Mouse (Mus musculus) testis, adult 2 months (tissue): Measurements from ENCODE around the gene Abracl. TPM values are rescaled to one million over a fixed set of nuclear protein-coding genes. Genes with fewer than 3 reads are reported as not detected.

Source experiments
- H3K27ac ChIP-seq: fragments of 200-500 bp; 2 replicates; pipeline ENCODE4 v1.5.1; 2012; ENCODE audit warnings: low read depth, low read length; ENCODE audit not compliant: control insufficient read depth, insufficient read depth
- H3K27me3 ChIP-seq: fragments of 200-500 bp; 2 replicates; pipeline ENCODE4 v1.6.1; 2012; ENCODE audit warnings: mild to moderate bottlenecking, low read length, moderate library complexity; ENCODE audit not compliant: control insufficient read depth, insufficient read depth
- H3K36me3 ChIP-seq: fragments of 200-500 bp; 2 replicates; pipeline ENCODE4 v1.6.1; 2012; ENCODE audit warnings: mild to moderate bottlenecking, low read length; ENCODE audit not compliant: control insufficient read depth, insufficient read depth
- H3K4me1 ChIP-seq: fragments of 200-500 bp; 2 replicates; pipeline ENCODE4 v1.6.1; 2012; ENCODE audit warnings: low read length; ENCODE audit not compliant: control insufficient read depth, insufficient read depth
- H3K4me3 ChIP-seq: fragments of 200-500 bp; 2 replicates; pipeline ENCODE4 v1.5.1; 2012; ENCODE audit warnings: low read depth, mild to moderate bottlenecking, low read length, moderate library complexity, mixed read lengths; ENCODE audit not compliant: control insufficient read depth
- CTCF ChIP-seq: fragments of 200-500 bp; IDR thresholded peaks from 2 replicates; pipeline ENCODE4 v1.5.1; 2012; ENCODE audit warnings: low read depth, mild to moderate bottlenecking, inconsistent platforms, low read length, moderate library complexity; ENCODE audit not compliant: control insufficient read depth, insufficient read depth, insufficient replicate concordance
- POLR2A ChIP-seq: fragments of 200-500 bp; IDR thresholded peaks from 2 replicates; pipeline ENCODE4 v1.6.1; 2012; ENCODE audit warnings: low read depth, mild to moderate bottlenecking, inconsistent platforms, low read length, moderate library complexity; ENCODE audit not compliant: control insufficient read depth
- polyA plus RNA-seq: library from polyadenylated mRNA; depleted of rRNA; stranded (reverse); fragments of >200 nt; gene quantifications from 2 replicates; pipeline ENCODE4 v1.2.3, GENCODE M21; 2012

The Abracl gene
- polyA plus RNA-seq, 1 experiment, result 6.9 TPM

DNA sequence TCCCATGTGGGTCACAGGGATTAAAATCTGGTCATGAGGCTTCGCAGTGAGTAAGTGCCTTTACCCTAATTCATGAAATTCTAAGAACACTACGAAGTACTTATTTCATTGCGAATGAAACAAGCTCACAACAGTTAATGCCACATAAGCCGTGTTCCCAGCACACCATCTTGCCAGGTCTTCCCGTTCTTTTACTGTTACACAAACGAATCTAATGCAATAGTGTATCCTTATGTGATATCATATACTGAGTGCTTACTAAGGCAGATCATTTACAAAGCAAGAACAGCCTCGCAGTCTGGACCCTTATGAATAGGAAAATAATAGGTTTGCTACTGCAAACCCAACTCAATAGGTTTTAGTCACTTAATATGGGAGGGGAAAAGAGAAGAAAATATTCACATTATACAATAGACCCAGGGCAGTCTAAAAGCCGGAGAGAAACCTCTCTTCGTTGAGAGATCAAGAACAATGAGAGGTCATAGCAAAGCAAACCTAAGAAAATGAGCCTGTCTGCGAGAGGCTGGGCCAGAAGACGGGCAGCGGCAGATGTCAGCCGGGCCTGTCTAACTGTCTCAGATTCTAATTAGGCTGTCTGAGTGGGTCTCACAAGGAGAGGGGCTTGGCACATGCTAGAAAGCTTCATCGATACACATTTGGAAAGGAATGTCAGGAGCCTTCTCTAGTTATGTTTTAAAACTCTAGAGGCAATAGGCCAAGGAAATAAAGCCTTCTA is 1.3 kb downstream of the Abracl start:
- H3K4me3 ChIP-seq, result peak overlapping the region; percentile 85
- H3K27ac ChIP-seq, result peak overlapping the region; percentile 47; the same call in 1 of the 2 replicates
- H3K27me3 ChIP-seq, result no peaks in the 10 kb centered on the region
- TF ChIP-seq POLR2A, result no peak
- no peak for TF ChIP-seq CTCF
- H3K36me3 ChIP-seq, result no peaks in the 10 kb centered on the region
- peaks cover 2% of the 10 kb centered on the region for H3K4me1 ChIP-seq

DNA sequence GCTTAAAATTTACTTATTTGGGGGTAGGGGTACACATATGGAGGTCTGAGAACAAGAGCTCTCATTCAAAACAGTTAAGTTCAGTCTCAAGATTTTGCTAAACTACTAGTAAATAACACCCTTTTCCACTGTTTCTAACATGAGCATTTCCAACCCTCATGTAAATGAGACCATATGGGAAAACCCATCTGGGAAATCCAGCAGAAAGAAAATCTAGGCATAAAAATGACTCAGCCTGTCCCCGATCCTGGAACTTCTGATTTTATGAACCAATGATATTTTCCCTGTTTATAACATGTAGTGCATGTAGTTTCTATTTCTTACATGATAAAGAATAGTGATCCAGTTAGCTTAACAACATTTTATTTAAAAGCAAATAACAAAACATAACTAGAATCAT is 2.2 kb downstream of the Abracl start:
- H3K4me1 ChIP-seq, result peaks cover 2% of the 10 kb centered on the region
- H3K27ac ChIP-seq, result no peak overlapping the region
- no peaks in the 10 kb centered on the region for H3K36me3 ChIP-seq
- H3K27me3 ChIP-seq, result no peaks in the 10 kb centered on the region
- no peak overlapping the region for H3K4me3 ChIP-seq
- TF ChIP-seq CTCF (no peak), POLR2A (no peak)

DNA sequence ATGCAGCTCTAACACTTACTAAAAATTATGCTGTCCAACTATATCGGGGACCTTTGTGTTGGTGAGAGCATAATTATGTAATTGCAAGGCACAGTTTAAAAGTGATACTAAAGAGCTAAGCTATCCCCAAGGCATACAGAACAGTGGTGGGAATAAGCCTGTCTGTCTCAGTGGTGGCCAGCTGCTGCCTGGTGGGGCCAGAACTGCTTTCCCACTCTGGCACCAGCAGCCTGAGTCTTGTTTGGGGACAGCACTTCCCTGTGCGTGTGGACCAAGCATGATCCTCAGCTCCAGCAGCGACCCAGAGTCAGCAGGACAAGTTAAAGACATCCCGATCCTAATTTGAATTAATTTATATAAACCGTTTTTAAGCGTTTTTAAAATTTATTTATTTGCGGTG is 2.6 kb downstream of the Abracl start:
- no peak for TF ChIP-seq CTCF
- no peak for TF ChIP-seq POLR2A
- Histone ChIP-seq H3K4me1 (peaks cover 2% of the 10 kb centered on the region), H3K4me3 (no peak overlapping the region), H3K27me3 (no peaks in the 10 kb centered on the region), H3K27ac (no peak overlapping the region), H3K36me3 (no peaks in the 10 kb centered on the region)

DNA sequence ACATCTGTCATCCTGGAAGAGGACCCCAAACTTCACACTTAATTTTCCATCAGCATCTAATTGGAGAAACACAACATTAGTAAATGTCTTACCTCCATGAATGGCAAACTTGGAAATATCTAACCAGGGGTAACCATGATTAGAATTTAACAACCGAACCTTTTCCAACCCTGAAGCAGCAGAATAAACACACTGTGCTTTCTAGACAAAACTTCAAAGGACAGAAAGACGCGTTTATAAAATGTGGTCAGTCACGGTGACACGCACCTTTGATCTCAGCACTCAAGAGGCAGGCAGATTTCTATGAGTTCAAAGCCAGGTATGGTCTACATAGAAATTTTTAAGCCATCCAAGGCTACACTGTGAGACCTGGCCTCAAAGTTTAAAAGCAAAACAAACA is 11.3 kb downstream of the Abracl start:
- Histone ChIP-seq H3K4me3 (no peak overlapping the region), H3K36me3 (no peaks in the 10 kb centered on the region), H3K27me3 (no peaks in the 10 kb centered on the region), H3K27ac (no peak overlapping the region), H3K4me1 (no peaks in the 10 kb centered on the region)
- TF ChIP-seq POLR2A (no peak), CTCF (no peak)

DNA sequence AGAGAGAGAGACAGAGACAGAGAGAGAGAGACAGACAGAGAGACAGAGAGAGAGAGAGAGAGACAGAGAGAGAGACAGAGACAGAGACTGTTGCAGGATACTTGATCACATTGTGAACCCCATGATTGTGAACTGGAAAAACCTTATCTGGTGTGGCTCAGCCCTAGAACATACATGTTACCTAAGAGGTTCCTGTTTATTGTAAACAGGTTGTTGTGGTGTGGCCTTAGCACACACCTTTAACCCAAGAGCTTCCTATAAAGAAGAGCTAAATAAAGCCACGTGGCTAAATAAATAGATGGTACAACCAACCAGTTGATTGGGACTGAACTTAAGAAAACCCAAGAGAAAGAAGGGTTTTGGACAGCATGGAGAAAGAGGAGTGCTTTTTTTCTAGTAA is 13.3 kb downstream of the Abracl start:
- no peaks in the 10 kb centered on the region for H3K4me1 ChIP-seq
- TF ChIP-seq POLR2A (no peak), CTCF (no peak)

DNA sequence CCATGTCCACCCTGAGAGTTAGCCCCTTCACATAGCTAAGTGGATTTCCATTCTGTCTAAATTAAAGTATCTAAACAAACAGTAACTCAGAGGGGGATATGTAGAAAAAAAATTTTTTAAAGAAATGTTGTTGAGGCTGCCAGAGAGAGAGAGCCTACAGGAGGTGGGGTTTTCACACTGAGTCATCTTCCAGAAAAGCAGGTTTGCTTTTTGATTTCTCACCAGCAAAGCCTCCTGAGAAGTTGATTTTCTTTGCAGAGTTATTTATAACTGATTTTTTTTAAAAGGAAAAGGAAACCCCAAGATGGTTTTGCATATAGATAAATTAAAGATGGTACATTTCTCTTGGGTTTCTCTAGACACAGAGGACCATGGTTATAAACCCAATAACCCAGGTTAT is 15.0 kb downstream of the Abracl start:
- H3K4me3 ChIP-seq, result no peak overlapping the region
- H3K4me1 ChIP-seq, result no peaks in the 10 kb centered on the region
- no peaks in the 10 kb centered on the region for H3K36me3 ChIP-seq
- TF ChIP-seq CTCF, result no peak
- TF ChIP-seq POLR2A, result no peak
- H3K27ac ChIP-seq, result no peak overlapping the region
- no peaks in the 10 kb centered on the region for H3K27me3 ChIP-seq

More for the DNA sequence above, 13.3 kb downstream of the Abracl start:
- Histone ChIP-seq H3K36me3 (no peaks in the 10 kb centered on the region), H3K4me3 (no peak overlapping the region), H3K27ac (no peak overlapping the region), H3K27me3 (no peaks in the 10 kb centered on the region)

DNA sequence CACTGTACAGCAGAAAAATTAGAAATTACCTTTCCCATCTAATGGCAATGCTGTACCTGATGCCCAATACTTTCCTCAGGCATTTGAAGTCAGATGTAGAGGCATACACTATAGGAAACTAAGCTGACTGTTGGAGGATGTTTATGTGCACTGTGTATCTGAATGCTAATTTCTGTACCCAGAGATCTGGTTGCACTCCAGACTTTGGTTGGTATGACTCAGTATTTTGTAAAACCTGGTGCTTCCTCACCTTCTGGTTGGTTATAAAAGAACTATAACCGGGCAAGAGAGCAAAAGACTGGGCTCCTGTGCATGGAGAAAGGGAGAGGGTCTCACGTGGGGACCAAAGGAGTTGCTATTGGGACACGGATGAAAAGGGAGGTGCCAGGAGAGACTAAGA is 15.8 kb downstream of the Abracl start:
- H3K27ac ChIP-seq, result no peak overlapping the region
- H3K27me3 ChIP-seq, result no peaks in the 10 kb centered on the region
- H3K4me1 ChIP-seq, result no peaks in the 10 kb centered on the region
- TF ChIP-seq CTCF, result no peak
- TF ChIP-seq POLR2A, result no peak
- no peaks in the 10 kb centered on the region for H3K36me3 ChIP-seq
- H3K4me3 ChIP-seq, result no peak overlapping the region
